Mouse (Mus musculus): ENCODE data around the gene Plscr1. TPM values are rescaled to one million over a fixed set of nuclear protein-coding genes. Genes with fewer than 3 reads are reported as not detected.

Plscr1 gene
- polyA plus RNA-seq, 1 experiment from 2014 or later = 41.0 TPM

GRCm38 (mm10) chr9:92226795-92227194, 22.8 kb upstream of the Plscr1 start:
- Histone ChIP-seq H3K36me3 (replicated peaks) (no peaks in the 10 kb centered on the region), H3K4me1 (no peaks in the 10 kb centered on the region), H3K4me3 (no peak overlapping the region), H3K27me3 (ENCODE audit: poor library complexity, severe bottlenecking) (no peaks in the 10 kb centered on the region), H3K9me3 (no peaks in the 10 kb centered on the region), H3K27ac (no peak overlapping the region)
- no peak for DNase-seq (ENCODE audit: extremely low spot score, low spot score)
- 89% methylated on average over 3 of the region's 3 CpGs for WGBS

GRCm38 (mm10) chr9:92228867-92229832, 20.4 kb upstream of the Plscr1 start:
- H3K4me3 ChIP-seq = no peak overlapping the region
- 92% methylated on average over 16 of the region's 16 CpGs for WGBS

GRCm38 (mm10) chr9:92229833-92230205, 19.7 kb upstream of the Plscr1 start:
- no peaks in the 10 kb centered on the region for H3K9me3 ChIP-seq
- no peaks in the 10 kb centered on the region for H3K27me3 ChIP-seq (ENCODE audit: poor library complexity, severe bottlenecking)
- no peak overlapping the region for H3K4me3 ChIP-seq
- no peak for DNase-seq (ENCODE audit: extremely low spot score, low spot score)
- no peaks in the 10 kb centered on the region for H3K4me1 ChIP-seq
- no peaks in the 10 kb centered on the region for H3K36me3 ChIP-seq (replicated peaks)
- no peak overlapping the region for H3K27ac ChIP-seq
- 86% methylated on average over 2 of the region's 2 CpGs for WGBS

More at GRCm38 (mm10) chr9:92228867-92229832, 20.4 kb upstream of the Plscr1 start:
- Histone ChIP-seq H3K4me1 (no peaks in the 10 kb centered on the region), H3K9me3 (no peaks in the 10 kb centered on the region), H3K36me3 (replicated peaks) (no peaks in the 10 kb centered on the region), H3K27ac (no peak overlapping the region), H3K27me3 (ENCODE audit: poor library complexity, severe bottlenecking) (no peaks in the 10 kb centered on the region)
- DNase-seq (ENCODE audit: extremely low spot score, low spot score) = no peak

- Histone ChIP-seq H3K4me3 (no peak overlapping the region), H3K36me3 (replicated peaks) (no peaks in the 10 kb centered on the region), H3K27ac (no peak overlapping the region), H3K27me3 (ENCODE audit: poor library complexity, severe bottlenecking) (no peaks in the 10 kb centered on the region), H3K9me3 (no peaks in the 10 kb centered on the region), H3K4me1 (no peaks in the 10 kb centered on the region)
- WGBS = 94% methylated on average over 11 of the region's 11 CpGs
- no peak for DNase-seq (ENCODE audit: extremely low spot score, low spot score)
Measured at GRCm38 (mm10) chr9:92234901-92235458, 14.6 kb upstream of the Plscr1 start.

GRCm38 (mm10) chr9:92248773-92249446, 640 bp upstream of the Plscr1 start:
- Histone ChIP-seq H3K9me3 (no peaks in the 10 kb centered on the region), H3K36me3 (replicated peaks) (no peaks in the 10 kb centered on the region), H3K27ac (no peak overlapping the region), H3K4me3 (no peak overlapping the region), H3K27me3 (ENCODE audit: poor library complexity, severe bottlenecking) (no peaks in the 10 kb centered on the region), H3K4me1 (peaks cover 29% of the 10 kb centered on the region)
- 86% methylated on average over 7 of the region's 7 CpGs for WGBS
- no peak for DNase-seq (ENCODE audit: extremely low spot score, low spot score)

- no peaks in the 10 kb centered on the region for H3K27me3 ChIP-seq (ENCODE audit: poor library complexity, severe bottlenecking)
- H3K9me3 ChIP-seq = no peaks in the 10 kb centered on the region
- under 1% methylated on average over 40 of the region's 40 CpGs for WGBS
- peak overlapping the region; percentile 94 for H3K27ac ChIP-seq
- H3K36me3 ChIP-seq (replicated peaks) = 0 out of 2 replicates have a peak, but pooled peaks cover 2% of the 10 kb centered on the region
- H3K4me1 ChIP-seq = peaks cover 29% of the 10 kb centered on the region
- H3K4me3 ChIP-seq = peak overlapping the region; percentile 77
- DNase-seq (ENCODE audit: extremely low spot score, low spot score) = peak; percentile 81
Measured at GRCm38 (mm10) chr9:92249987-92250772, 630 bp downstream of the Plscr1 start.

- no peak for DNase-seq (ENCODE audit: extremely low spot score, low spot score)
- H3K4me1 ChIP-seq = peaks cover 29% of the 10 kb centered on the region
- WGBS = 96% methylated on average over 5 of the region's 5 CpGs
- no peak overlapping the region for H3K4me3 ChIP-seq
- H3K9me3 ChIP-seq = no peaks in the 10 kb centered on the region
- no peak overlapping the region for H3K27ac ChIP-seq
- no peaks in the 10 kb centered on the region for H3K27me3 ChIP-seq (ENCODE audit: poor library complexity, severe bottlenecking)
- H3K36me3 ChIP-seq (replicated peaks) = 0 out of 2 replicates have a peak, but pooled peaks cover 5% of the 10 kb centered on the region
Measured at GRCm38 (mm10) chr9:92252718-92253117, 3.2 kb downstream of the Plscr1 start.

- 0 out of 2 replicates have a peak, but pooled peaks cover 5% of the 10 kb centered on the region for H3K36me3 ChIP-seq (replicated peaks)
- H3K4me3 ChIP-seq = no peak overlapping the region
- 93% methylated on average over 10 of the region's 10 CpGs for WGBS
- no peak for DNase-seq (ENCODE audit: extremely low spot score, low spot score)
- H3K9me3 ChIP-seq = no peaks in the 10 kb centered on the region
- no peak overlapping the region for H3K27ac ChIP-seq
- H3K27me3 ChIP-seq (ENCODE audit: poor library complexity, severe bottlenecking) = no peaks in the 10 kb centered on the region
- H3K4me1 ChIP-seq = peaks cover 29% of the 10 kb centered on the region
Measured at GRCm38 (mm10) chr9:92253585-92254321, 4.2 kb downstream of the Plscr1 start.

- 88% methylated on average over 7 of the region's 7 CpGs for WGBS
- DNase-seq (ENCODE audit: extremely low spot score, low spot score) = no peak
- no peak overlapping the region for H3K4me3 ChIP-seq
- no peak overlapping the region for H3K27ac ChIP-seq
- H3K36me3 ChIP-seq (replicated peaks) = peaks cover 64% of the 10 kb centered on the region
- H3K27me3 ChIP-seq (ENCODE audit: poor library complexity, severe bottlenecking) = no peaks in the 10 kb centered on the region
- no peaks in the 10 kb centered on the region for H3K4me1 ChIP-seq
- no peaks in the 10 kb centered on the region for H3K9me3 ChIP-seq
Measured at GRCm38 (mm10) chr9:92260481-92261159, 11.1 kb downstream of the Plscr1 start.

- Histone ChIP-seq H3K4me3 (no peak overlapping the region), H3K4me1 (no peaks in the 10 kb centered on the region), H3K9me3 (no peaks in the 10 kb centered on the region), H3K36me3 (replicated peaks) (peaks cover 92% of the 10 kb centered on the region), H3K27ac (no peak overlapping the region), H3K27me3 (ENCODE audit: poor library complexity, severe bottlenecking) (no peaks in the 10 kb centered on the region)
- no peak for DNase-seq (ENCODE audit: extremely low spot score, low spot score)
- WGBS = 86% methylated on average over 4 of the region's 4 CpGs
Measured at GRCm38 (mm10) chr9:92265719-92266118, 16.2 kb downstream of the Plscr1 start.

GRCm38 (mm10) chr9:92266558-92267171, 17.1 kb downstream of the Plscr1 start:
- Histone ChIP-seq H3K4me3 (no peak overlapping the region), H3K27ac (no peak overlapping the region), H3K4me1 (no peaks in the 10 kb centered on the region), H3K9me3 (no peaks in the 10 kb centered on the region), H3K36me3 (replicated peaks) (peaks cover 89% of the 10 kb centered on the region), H3K27me3 (ENCODE audit: poor library complexity, severe bottlenecking) (no peaks in the 10 kb centered on the region)
- 92% methylated on average over 8 of the region's 8 CpGs for WGBS
- DNase-seq (ENCODE audit: extremely low spot score, low spot score) = no peak
